Mouse (Mus musculus): ENCODE measurements around the gene Arhgef25.

Arhgef25 gene

DNA sequence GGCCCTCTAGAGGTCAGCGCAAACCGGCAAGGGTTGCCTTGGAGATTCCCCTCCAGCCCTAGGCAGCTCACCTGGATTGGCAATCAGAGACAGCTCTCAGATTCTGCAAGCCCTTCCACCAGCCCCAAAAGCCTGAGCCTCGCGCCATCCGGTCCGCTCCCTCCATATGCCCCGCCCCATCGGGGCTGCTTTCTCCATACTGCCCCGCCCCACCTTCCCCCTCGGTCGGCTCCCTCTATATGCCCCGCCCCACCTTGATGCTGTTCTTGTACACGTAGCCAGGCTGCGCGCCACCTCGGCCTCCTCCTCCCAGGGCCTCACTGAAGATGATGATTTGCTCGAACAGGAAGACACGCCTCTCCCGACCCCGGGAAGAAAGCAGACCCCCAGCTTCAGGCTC lies 6.1 kb downstream of the Arhgef25 start:
- no peak for DNase-seq

DNA sequence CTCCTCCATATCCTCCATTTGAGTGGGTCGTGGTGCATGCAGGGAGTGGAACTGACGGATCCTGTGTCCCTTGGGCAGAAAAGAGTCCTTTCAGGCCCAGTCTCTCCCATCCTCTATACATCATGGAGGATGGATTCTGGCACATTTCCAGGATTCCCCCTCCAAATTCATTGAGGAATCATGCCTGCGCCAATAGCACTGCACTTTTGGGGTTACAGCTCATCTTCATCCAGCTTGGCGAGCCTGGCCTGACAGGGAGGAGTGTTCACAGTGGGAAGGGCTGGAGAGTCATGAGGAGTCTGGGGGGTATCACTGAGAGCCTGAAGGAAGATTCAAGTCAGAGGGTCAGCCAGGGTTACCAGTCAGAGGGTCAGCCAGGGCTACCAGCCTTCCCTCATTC lies 7.3 kb downstream of the Arhgef25 start:
- no peak for DNase-seq

DNA sequence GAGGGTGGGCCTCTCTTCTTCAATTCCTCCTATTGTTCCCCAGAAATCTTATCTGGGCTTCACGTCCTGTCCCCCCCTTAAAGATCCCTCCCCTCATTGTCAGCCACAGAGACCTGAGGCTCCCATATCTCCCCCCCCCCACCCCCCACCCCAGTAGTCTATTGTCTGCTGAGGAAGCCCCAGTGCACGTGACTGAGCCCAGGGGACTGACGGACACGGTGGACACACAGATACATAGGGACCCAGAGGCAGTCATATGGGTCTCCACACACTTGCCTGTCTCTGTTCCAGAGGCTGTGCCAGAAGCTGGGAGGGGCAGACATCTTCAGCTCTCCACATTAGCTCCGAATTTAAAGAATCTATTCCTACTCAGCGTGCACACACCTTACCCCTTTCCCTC lies 8.3 kb downstream of the Arhgef25 start:
- no peak for DNase-seq

DNA sequence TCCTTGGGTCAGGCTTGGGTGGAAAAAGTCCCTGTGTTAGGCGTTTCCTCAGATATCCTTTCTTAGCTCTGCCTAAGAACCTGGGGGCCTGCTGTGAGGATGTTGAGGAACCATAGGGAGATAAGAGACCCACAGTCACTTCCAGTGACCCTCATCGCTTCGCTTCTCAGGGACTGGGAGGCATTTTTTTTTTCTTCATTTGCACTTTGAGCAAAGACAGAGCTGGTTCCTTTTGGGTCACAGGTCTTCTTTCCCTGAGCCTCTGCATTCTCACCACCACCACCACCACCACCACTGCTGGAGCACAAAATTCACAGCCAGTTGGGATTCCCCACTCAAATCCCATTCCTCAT lies 9.2 kb downstream of the Arhgef25 start:
- no peak for DNase-seq

DNA sequence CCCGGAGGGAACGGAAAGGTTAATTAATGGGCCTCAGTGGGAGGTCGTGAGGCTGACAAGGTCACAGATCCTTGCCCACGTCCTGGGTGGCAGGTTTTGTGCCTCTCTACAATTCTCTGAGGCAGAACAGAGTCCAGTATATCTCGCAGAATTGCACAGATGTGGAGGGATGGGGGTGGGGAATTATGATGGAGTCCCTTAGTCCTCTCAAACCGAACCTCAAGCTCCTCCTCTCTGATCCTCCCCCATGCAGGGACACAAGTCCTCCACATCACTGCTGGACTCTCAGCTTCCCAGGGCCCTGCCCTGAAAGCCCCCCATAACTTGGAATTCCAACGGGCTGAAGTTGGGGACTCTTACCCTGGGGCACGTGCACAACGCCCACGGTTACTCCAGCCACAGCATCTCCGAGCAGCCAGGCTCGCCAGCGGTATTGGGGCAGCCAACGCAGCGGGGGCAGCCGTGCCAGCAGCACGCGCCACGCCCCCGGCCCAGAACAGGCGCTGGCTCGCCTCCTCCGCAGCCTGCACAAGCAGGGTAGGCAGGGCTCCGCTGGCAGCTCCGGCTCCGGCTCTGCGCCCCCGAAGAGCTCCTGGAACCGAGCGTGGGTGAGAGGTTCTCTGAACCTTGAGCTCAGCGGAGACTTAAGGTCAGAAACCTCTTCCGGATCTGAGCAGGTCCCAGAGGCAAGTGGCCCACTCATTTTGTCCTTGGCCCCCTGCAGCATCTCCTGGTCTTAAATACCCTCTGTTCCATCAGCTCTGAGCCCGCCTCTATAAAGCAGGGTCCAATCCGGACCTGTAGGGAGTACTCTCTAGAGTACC lies 9.8 kb downstream of the Arhgef25 start, which contains the start of gene Slc26a10:
Gene Slc26a10 (minus strand): TSS at position 775 of the 824 bp plus-strand sequence.
- DNase-seq: no peak

DNA sequence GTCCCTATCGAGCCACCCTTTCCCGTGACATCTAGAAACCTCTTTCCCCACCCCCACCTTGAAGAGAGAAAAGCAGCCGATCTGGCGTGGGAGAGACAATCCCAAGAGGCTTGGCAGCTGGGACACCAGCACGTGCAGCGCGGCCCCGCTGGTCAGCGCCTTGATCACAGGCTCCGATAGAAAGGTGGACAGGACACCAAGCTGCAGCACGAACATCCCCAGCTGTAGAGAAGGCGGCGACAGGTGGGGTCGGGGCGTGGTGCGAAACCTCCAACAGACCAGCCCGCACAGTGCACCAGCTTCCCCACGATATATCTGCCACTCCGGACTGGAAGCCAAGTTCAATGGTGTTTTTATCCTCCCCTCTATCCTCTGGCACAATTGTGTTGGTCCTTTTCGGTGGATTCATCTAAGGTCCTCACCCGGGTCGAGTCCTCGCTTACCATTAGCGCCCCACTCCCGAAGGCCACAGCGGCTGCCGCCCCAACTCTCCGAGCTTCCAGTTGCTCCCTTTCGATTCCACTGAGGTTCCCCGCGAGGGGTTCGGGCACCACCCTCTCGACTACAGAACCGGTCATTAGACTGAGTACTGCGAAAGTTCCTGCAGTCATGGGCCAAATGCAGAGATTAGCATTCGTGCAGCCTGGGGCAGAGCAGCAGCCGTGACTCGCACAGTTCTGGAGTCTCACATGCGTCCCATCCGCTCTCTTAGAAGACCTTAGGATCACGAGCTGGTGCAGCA lies 11.4 kb downstream of the Arhgef25 start:
- no peak for DNase-seq

DNA sequence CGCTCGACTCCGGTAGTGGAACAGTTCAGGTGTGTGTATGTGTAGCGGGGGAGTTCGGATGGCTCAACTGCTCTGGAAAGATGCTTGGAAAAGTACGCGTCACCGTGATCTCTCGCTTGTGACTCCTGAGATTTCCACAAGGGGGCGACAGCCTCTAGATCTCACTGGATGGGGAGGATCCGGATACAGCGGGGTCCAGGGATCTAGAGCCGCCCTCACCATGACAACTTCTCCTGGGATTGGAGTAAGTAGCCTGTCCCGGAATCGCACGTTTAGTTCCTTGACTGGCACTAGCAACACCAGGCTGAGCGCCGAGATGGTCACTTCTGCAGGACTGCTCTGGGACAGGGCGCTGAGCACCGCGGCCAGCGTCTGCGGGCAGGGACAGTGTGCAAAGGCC lies 12.2 kb downstream of the Arhgef25 start:
- peak in 1 of 2 experiments; percentile 73 for DNase-seq

DNA sequence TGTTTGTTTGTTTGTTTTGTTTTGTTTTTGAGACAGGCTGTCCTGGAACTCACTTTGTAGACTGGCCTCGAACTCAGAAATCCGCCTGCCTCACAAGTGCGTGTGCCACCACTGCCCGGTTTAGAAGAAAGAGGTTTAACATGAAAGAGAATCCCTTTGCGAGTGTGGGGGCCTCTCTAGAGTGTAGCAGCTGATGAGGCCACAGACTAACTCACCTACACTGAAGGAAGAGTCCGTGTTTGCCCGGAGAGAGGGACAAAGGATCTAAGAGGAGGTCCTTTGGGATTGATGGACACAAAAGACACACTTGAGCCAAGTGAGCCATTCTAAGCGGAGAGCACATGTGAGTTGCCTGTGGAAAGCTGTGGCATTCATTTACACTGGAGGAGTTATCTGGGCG lies 12.6 kb downstream of the Arhgef25 start:
- no peak for DNase-seq

DNA sequence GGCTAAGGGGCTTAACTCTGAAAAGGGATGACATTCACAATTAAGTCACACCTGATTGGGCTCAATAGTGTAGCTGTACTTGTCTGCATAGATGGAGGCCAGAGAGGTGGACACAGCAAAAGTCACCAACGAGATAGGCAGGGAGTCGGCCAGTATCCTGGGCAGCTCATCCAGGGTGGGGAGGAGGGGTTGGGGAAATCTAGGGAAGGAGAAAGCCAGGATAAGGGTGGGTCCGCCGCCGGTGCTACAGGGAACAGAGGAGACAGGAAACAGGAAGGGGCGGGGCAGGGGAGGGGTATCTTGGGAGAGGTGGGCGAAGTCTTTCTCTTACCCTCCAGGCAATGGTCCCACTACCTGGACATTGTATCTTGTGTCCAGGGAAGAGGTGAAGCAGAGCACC lies 13.1 kb downstream of the Arhgef25 start:
- DNase-seq: no peak

DNA sequence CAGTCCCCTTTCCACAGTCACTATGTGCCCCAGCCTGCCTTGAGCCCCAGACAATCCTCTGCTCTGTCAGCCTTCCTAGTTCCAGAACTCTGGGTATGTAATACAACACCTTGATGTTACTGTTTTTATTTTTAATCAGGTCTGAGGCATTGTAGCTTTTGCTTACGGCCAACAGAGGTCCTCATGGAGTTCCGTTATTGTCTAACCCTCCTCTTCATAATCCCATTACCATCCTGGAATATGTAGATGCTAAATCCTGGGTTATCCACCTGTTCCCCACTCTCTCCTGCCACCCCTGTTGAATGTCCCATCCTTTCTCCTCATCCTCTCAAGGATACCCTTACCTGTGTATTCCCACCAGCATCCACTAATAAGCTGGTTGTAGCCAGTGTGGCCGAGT lies 13.7 kb downstream of the Arhgef25 start:
- DNase-seq: no peak

DNA sequence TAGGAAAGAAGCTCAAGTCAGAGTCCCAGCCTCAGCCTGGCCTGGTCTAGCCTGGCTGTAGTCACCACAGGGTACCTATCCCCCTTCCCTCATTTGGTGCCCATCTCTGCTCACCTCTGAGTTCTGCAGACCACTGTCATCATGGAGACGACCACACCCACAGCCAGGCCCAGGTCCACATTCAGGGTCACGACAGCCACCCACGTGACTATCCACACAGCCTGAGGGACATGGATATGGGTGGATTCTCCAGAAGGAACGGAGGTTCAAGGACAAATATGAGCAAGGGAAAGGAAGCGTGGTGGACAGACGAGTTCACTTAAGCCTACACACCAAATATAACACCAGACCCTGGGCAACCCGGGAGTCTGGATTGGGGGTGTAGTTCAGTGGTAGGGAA lies 15.7 kb downstream of the Arhgef25 start:
- DNase-seq: no peak

DNA sequence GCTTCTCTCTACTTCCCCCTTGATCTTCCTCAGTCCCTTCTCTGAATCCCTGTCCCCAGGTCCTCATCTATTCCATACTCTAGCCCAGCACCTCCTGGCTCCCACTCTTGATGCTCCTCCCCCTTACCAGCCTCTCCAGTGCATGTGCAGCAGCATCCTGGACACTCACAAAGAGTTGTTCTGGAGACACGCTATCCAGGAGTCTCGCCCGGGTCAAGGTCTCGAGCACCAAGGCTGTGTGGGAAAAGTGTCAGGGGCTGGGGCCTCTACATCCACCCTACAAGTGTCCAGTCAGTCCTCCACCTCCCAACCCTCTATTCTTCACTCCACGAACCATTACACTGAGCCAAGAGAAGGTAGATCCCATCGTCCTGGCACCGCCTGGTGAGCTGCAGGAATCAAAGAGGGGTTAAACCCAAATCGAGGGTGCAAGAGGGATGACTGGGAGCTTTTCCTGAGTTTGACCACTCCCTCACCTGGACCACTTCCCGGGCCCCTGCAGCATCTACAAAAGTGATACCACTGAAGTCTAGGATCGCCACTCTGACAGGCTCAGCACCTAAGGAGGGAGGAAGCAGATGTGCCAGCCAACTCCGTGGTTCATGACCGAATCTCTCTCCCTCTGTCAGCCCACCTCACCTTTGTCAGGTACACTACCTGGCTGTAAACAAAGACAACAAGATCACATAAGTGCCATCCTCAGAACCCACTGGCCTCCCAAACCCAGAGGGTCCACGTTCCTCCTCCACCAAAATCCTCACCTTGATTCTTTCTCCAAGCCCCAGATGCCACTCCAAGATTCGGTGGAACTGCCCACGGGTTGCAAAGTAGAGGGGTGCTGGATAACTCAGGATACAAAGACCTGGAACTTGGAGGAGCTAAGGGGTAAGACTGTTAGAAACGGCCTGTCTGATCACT lies 16.5 kb downstream of the Arhgef25 start:
- no peak for DNase-seq

DNA sequence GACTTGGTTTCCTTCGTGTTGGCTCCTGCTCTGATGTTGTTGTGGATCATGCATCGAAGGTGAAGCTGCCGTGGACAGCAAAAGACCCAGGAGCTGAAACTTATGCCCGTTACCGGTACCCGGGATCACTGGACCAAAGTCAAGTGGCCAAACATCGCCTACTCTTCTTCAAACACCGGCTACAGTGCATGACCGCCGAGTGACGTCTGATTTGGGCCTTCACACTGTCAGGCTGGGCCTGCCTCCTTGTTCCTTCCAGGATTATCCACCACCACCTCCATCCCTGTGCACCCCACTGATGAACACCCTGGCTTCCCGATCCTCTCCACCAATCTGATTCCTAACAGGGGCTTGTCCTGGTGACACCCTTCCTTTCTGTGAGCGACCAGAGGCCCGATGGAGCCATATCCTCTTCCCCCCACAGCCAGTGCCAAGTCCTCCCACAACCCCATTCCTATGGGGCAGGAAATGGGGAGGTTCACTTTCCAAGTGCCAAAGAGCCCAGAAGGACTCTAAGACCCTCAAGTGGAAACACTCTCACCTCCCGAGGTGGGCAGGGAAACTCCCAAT lies 18.2 kb downstream of the Arhgef25 start:
- DNase-seq: no peak

DNA sequence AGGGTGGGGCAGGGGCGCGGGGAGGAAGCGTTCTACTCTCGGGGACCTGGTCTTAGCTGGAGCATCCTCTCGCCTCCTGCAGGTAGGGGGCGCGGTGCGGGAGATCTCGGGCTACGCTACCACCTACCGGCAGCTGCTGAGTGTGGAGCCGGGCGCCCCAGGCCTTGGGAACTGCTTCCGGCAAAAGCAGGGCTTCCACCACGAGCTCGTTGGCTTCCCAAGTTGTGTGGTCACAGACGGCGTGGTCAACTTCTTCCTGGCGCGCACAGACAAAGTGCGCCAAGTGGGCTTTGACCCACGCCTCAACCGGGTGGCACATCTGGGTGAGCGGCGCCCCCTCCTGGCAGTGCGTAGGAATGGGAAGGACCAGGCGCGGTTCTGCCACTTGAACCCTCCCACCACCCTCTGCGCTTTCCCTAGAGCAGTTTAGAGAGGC lies 19.0 kb downstream of the Arhgef25 start:
- DNase-seq: peak; percentile 63 to 81

DNA sequence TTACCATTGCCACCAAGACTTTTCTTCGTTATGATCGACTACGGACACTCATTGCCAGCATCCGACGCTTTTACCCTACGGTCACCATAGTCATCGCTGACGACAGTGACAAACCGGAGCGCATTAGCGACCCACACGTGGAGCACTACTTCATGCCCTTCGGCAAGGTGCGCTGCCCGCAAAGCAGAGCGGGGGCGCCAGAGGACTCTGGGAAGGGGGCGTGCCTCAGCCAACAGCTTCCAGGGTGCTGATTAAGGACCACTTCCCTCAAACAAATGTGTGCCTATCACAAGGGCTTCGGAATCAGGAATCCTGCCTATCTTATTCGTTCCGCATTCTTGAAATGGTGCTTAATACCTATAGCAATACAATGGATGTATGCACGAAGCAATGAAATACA lies 19.9 kb downstream of the Arhgef25 start:
- no peak for DNase-seq

DNA sequence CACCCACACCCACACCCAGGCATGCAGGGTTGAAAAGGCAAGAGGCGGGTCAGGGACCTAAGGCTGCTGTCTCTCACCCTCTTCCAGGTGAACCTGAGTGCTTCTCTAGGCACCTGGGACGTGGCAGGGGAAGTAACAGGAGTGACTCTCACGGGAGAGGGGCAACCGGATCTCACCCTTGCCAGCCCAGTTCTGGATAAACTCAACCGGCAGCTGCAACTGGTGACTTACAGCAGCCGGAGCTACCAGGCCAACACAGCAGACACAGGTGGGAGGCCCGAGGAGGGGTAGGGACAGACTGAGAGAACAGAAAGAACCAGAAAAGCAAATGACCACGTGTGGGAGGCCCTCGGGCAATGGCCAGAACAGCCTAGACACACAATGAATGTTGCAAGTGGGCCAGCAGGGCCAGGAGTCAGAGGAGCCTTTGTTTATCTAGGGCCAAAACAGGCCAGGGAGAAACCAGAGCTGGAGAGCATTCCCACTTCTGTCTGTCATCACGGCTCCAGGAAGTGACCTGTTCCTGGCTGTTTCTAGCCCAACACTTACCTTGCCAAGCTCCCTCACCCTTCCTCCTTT lies 22.2 kb downstream of the Arhgef25 start:
- DNase-seq: no peak

DNA sequence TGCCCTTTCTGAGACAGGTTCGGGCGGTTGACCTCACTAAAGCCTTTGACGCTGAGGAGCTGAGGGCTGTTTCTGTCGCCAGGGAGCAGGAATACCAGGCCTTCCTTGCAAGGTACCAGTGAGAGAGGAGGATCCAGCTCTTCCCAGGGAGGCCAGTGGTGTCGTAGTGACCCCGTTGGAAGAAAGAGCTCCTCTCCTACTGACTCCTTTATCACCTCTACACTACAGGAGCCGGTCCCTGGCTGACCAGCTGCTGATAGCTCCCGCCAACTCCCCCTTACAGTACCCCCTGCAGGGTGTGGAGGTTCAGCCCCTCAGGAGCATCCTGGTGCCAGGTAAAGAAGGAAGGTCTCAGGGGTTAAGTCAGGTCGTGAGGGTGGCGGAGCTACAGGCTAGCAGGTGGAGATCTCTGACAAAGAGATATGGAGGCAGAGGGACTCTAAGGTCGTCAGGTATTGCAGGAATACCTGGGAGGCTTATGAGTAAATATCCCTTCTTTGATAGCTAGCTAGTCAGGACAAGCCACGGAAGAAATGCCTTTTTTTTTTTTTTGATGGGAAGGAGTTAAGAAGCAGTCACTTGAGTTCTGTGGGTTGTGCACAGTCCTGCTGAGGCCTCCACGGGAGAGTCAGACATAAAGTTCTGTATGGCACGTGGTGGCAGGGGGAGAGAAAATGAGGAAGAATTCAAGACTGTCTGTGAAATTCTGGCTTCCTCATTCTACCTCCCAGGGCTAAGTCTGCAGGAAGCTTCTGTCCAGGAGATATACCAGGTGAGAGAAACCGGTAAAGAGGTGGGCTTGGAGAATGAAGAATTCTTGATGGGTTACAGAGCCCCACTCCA lies 22.9 kb downstream of the Arhgef25 start:
- no peak for DNase-seq

DNA sequence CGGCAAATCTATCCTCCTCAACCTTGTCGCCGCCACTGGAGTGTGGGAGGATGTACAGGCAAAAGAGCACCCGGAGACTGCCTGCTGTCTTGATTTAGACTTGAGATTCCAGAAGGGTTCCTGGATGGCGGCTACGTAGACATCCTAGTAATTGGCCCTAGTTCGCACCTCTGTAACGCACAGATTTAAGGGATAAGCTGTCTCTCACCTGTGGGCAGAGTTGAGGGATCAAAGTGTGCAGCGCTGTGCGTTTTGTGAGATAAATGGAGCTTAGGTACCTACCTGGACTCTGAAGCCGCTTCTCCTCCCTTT lies 23.5 kb downstream of the Arhgef25 start:
- DNase-seq: no peak

DNA sequence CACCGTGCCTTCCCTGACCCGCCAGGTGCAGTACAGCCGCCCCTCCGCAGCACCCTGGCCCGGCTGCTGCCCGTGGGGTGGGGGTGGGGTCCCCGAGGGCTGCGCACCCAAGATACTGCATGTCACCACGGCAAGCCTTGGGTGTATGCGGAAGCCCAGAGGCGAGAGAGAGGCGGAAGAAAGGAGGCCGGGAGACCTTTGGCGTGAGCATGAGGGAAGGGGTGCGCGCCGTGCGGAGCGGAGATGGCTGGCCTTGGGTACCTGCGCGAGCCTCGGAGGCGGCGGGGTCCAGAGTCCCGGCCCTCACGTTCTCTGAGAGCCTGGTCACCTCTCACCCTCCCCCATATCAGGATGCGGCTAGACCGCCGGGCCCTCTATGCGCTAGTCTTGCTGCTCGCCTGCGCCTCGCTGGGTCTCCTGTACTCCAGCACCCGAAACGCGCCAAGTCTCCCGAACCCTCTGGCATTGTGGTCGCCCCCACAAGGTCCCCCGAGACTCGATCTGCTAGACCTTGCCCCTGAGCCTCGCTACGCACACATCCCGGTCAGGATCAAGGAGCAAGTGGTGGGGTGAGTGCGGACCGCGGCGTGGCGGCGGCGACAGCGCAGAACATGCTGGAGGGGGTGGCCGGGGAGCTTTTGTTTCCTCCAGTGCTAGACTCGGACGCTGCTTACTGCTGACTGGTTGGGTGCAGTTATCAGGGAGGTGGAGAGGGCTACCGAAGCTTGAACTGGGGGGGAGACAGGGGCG lies 24.1 kb downstream of the Arhgef25 start:
- DNase-seq: no peak

DNA sequence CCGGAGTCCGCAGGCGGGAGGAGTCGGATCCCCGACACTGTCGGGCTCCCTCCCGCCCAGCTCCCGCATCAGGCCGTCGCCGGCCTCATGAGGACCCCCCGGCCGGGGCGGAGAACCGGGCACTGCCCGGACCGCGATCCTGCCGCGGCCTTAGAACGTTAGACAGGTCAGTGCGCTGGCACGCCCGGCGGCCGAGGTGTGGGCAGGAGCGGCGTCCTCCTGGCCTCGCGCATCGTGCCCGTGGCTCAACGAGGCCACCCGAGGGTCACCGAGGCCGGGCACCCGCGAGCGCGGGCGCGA lies 24.6 kb downstream of the Arhgef25 start:
- no peak for DNase-seq

Measured in kidney, adult 8-10 months (tissue).